Mouse (Mus musculus): ENCODE measurements around the gene Syne3.

Gene Syne3

DNA sequence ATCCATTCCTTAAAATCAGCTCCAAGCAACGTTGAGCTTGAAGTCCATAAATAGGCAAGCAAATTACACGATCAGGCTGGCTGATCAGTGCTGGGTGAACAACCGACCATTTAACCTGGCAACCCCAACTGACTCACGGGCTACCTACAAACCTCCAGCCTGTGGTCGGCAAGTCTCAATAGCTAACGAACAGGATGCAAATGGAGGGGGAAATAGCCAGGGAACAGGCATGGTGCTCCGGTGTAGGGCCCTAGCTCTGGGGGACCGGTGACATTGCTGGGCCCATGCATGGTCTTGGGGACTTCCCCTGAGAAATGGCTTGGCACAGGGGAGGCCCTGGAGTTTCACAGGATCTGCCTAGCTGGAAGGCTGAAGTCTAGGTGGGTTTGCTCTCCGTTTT is 8.3 kb downstream of the Syne3 start:
- in situ Hi-C loops (cut with MboI) = no loop called here

GRCm38 (mm10) chr12:105000487-105001283 is 8.9 kb downstream of the Syne3 start:
- in situ Hi-C loops (cut with MboI) = no loop called here

DNA sequence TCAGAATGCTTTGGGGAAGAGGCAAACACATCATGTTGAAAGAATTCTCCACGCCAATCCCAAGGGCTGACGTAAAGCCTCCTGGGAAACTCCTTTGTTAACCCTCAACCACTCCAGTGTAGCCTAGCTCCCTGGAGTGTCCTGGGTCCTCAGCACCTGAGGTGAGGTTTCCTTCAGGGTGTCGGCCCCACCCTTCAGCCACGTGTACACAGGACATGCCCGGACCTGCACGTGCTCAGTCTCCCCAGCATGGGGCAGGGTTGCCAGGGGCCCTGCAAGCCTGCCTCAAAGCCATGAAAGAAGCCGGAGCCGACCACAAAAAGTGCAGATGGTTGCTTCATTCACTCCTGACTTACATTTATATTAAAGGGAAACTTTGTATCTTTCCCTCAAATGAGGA is 10.4 kb downstream of the Syne3 start:
- in situ Hi-C loops (cut with MboI) = no loop called here

DNA sequence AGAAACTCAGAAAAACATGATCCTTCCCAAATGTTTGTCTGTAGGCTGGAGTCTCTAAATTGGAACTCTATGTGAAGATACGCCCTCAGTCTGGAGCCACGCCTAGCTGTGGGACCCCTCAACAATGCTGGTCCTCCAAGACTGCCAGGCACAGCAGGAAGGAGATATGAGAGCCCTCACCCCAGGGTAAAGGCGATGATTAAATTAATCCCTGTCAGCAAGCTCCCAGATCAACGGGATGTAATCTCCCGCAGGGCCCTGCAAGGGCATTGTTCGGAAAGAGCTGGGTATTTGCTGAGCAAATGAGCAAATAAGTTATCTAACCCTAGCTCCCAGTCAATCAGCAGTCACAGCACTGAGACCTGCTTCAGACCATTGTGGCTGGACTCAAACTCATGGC is 11.1 kb downstream of the Syne3 start:
- in situ Hi-C loops (cut with MboI) = no loop called here

GRCm38 (mm10) chr12:104997641-104998293 is 11.8 kb downstream of the Syne3 start:
- in situ Hi-C loops (cut with MboI) = no loop called here

GRCm38 (mm10) chr12:104997159-104997558 is 12.4 kb downstream of the Syne3 start:
- in situ Hi-C loops (cut with MboI) = no loop called here

DNA sequence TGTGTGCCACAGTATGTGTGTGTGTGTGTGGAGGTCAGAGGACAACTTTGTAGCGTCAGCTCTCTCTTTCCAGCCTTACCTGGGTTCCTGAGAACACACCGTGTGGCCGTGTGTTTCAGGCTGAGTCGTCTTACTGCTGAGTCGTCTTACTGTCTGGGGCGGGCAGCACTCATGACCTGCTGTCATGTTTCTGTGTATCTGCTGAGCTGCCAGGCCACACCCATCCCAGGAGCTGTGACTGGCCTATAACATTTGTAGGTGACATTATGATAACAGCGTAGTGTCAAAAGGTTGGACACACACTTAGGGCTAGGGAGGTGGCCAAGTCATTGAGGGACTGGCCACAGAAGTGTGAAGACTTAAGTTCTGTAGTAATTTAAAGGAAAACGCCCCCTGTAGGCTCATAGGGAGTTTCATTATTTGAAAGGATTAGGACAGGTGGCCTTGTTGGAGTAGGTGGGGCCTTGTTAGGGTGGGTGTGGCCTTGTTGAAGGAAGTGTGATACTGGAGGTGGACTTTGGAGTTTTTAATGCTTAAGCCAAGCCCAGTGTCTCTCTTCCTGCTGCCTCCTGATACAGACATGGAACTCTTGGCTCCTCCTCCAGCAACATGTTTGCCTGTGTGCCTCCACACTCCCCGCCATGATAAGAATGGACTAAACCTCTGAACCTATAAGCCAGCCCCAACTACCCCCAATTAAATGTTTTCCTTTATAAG is 13.4 kb downstream of the Syne3 start:
- in situ Hi-C loops (cut with MboI) = no loop called here

- in situ Hi-C loops (cut with MboI) = no loop called here
These were observed 14.2 kb downstream of the Syne3 start for GRCm38 (mm10) chr12:104995259-104995876.

DNA sequence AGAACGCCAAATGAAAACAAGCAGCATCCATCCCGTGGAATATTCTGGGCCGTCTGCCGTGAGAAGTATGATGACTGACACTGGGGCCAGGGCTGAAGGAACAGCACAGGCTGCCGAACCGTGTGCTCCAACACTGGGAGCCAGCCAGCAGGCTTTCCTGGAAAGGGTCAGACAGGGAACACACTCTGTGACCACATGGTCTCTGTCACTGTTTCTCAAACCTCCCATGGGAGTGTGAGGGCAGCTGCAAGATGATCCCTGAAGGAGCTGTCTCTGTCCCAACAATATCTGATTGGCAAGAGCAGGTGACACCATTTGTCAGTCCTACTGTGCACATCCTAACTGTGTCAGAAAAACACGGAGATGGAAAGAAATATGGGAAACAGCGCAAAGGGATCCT is 16.8 kb downstream of the Syne3 start:
- in situ Hi-C loops (cut with MboI) = no loop called here

- in situ Hi-C loops (cut with MboI) = no loop called here
These were observed 17.4 kb downstream of the Syne3 start for GRCm38 (mm10) chr12:104992123-104992741.

GRCm38 (mm10) chr12:104990741-104991454 is 18.7 kb downstream of the Syne3 start:
- in situ Hi-C loops (cut with MboI) = no loop called here

DNA sequence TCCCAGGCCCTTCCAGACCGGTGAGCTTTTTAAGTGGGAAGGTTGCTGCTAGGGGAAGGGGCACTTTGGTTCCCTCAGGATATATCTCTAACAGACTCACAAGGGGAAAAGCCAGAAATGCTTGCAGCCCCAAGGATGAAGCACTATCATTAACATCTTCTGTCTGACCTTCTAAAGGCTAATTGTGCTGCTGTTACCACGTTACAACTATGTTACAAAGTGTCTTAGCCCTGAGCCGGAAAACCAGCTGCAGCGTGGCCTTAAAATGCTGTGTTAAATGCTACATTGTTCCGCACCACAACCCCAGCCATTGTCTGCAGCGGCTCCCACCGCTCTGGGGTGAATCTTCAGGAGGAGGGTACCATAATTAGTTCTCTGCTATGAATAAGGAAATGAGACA is 21.7 kb downstream of the Syne3 start:
- in situ Hi-C loops (cut with MboI) = no loop called here

GRCm38 (mm10) chr12:104986781-104987180 is 22.8 kb downstream of the Syne3 start:
- in situ Hi-C loops (cut with MboI) = no loop called here

- in situ Hi-C loops (cut with MboI) = no loop called here
These were observed 23.6 kb downstream of the Syne3 start for GRCm38 (mm10) chr12:104986001-104986400.

DNA sequence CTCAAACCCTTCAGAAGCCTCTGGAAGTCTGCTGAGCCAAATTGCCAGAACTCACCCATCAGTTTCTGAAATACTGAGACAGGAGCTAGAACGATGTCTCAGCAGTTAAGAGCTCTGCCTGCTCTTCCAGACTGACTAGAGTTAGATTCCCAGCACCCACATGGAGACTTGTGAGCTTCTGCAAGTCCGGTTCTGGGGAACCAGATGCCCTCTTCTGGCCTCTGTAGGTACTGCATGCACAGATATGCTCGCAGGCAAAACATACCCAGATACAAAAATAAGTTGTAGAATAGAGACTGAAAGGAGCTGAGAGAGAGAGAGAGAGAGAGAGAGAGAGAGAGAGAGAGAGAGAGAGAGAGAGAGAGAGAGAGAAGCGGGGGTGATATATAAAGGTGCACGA is 24.5 kb downstream of the Syne3 start:
- in situ Hi-C loops (cut with MboI) = no loop called here

DNA sequence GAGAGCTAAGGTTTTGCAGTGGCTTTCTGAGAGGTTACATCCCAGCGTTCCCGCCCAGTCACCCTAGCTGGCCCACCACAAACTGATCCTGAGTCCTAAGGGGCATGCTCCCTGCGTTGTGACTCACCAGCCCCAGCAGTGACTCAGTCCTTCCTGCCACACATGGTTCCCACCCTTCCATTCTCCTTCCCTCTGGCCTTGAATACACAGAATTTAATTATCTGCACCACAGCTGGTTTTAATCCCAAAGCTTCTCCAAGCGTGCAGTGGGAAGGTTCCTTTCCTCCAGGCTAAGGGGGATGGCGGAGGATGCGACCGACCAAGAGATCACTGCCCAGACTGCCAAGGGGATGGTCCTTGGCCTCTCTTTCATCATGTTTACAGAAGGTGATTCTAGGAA is 26.1 kb downstream of the Syne3 start:
- in situ Hi-C loops (cut with MboI) = no loop called here

GRCm38 (mm10) chr12:104978943-104979723 is 30.5 kb downstream of the Syne3 start:
- in situ Hi-C loops (cut with MboI) = no loop called here

GRCm38 (mm10) chr12:104978420-104978819 is 31.2 kb downstream of the Syne3 start:
- in situ Hi-C loops (cut with MboI) = no loop called here

DNA sequence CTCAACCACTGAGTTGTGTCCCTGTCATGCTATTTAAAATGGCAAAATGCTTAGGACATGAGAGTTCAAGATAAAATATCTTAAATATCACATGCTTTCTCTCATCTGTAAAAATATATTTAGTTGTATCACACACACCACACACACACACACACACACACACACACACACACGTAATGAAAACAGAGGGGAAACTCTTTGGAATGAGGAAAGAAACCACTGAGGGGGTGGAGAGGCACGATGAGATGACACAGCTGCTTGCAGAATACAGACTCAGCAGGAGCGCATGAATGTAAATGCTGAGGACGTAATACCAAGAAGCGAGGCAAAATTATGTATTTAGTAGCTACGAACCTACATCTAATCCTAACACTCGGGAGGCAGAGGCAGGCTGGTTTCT is 32.7 kb downstream of the Syne3 start:
- in situ Hi-C loops (cut with MboI) = no loop called here

- in situ Hi-C loops (cut with MboI) = no loop called here
These were observed 33.2 kb downstream of the Syne3 start for GRCm38 (mm10) chr12:104976331-104976817.

Data from mature B cell (primary cell).